Mouse (Mus musculus) MEL (cell line): ENCODE results near the gene Acss2. TPM values are rescaled to one million over a fixed set of nuclear protein-coding genes. Genes with fewer than 3 reads are reported as not detected.

Experiments
- DNase-seq: peaks from one replicate; pipeline ENCODE4 v3.0.0; 2011; ENCODE audit warnings: low read depth, low spot score
- H3K27ac ChIP-seq: 2 replicates; pipeline ENCODE4 v1.5.1; 2012; ENCODE audit warnings: low read depth, mild to moderate bottlenecking, control low read depth, low read length, moderate library complexity; ENCODE audit not compliant: control insufficient read depth
- H3K27me3 ChIP-seq, 2 experiments: fragments of 150-350 bp in 1 of 2; sonication (generic) in 1 of 2; 2 replicates each; pipeline ENCODE4 v1.6.1; 2012; ENCODE audit warnings: low read length in 2 of 2, mild to moderate bottlenecking in 2 of 2, improper control_type of control experiment in 1 of 2, moderate library complexity in 1 of 2; ENCODE audit not compliant: insufficient read depth in 2 of 2, control insufficient read depth in 1 of 2
- H3K36me3 ChIP-seq, 2 experiments: 2 replicates each; pipeline ENCODE4 v1.6.1; 2012 to 2014; ENCODE audit warnings: low read length in 2 of 2, improper control_type of control experiment in 1 of 2, inconsistent platforms in 1 of 2, mild to moderate bottlenecking in 1 of 2; ENCODE audit not compliant: insufficient read depth in 2 of 2, control insufficient read depth in 1 of 2
- H3K4me1 ChIP-seq, 2 experiments: fragments of 150-350 bp in 1 of 2; sonication (generic) in 1 of 2; 2 replicates each; pipeline ENCODE4 v1.6.1; 2012; ENCODE audit warnings: low read length in 2 of 2, improper control_type of control experiment in 1 of 2, mild to moderate bottlenecking in 1 of 2; ENCODE audit not compliant: insufficient read depth in 2 of 2, control insufficient read depth in 1 of 2
- H3K4me3 ChIP-seq, 2 experiments: fragments of 150-350 bp in 1 of 2; sonication (generic) in 1 of 2; 2 replicates each; pipeline ENCODE4 v1.5.1; 2012; ENCODE audit warnings: low read depth in 2 of 2, low read length in 2 of 2, mild to moderate bottlenecking in 2 of 2, moderate library complexity in 2 of 2, control low read depth in 1 of 2, improper control_type of control experiment in 1 of 2; ENCODE audit not compliant: control insufficient read depth in 1 of 2, insufficient read depth in 1 of 2
- H3K79me2 ChIP-seq: 2 replicates; pipeline ENCODE4 v1.6.1; 2012; ENCODE audit warnings: mild to moderate bottlenecking, low read length, moderate library complexity; ENCODE audit not compliant: control insufficient read depth, poor library complexity, insufficient read depth
- H3K9ac ChIP-seq: 2 replicates; pipeline ENCODE4 v1.6.1; 2012; ENCODE audit warnings: low read depth, mild to moderate bottlenecking, control low read depth, low read length, moderate library complexity; ENCODE audit not compliant: control insufficient read depth, poor library complexity, severe bottlenecking
- H3K9me3 ChIP-seq: fragments of 150-350 bp; sonication (generic); replicated peaks from 2 replicates; pipeline ENCODE4 v1.6.1; 2012; ENCODE audit warnings: mild to moderate bottlenecking, low read length, improper control_type of control experiment, moderate library complexity; ENCODE audit not compliant: insufficient read depth
- BHLHE40 ChIP-seq: IDR thresholded peaks from 2 replicates; pipeline ENCODE4 v1.6.1; 2012; ENCODE audit warnings: low read depth, mild to moderate bottlenecking, inconsistent platforms, low read length, improper control_type of control experiment, borderline replicate concordance
- CHD1 ChIP-seq: IDR thresholded peaks from 2 replicates; pipeline ENCODE4 v1.6.1; 2012; ENCODE audit warnings: low read depth, mild to moderate bottlenecking, inconsistent platforms, low read length, improper control_type of control experiment
- CHD2 ChIP-seq: IDR thresholded peaks from 2 replicates; pipeline ENCODE4 v1.6.1; 2011; ENCODE audit warnings: low read length, improper control_type of control experiment
- CTCF ChIP-seq, 3 experiments: IDR thresholded peaks in 2 of 3; conservative IDR thresholded peaks in 1 of 3; 2 replicates each; pipeline ENCODE4 v1.5.1; 2011 to 2012; ENCODE audit warnings: low read length in 3 of 3, low read depth in 2 of 3, mild to moderate bottlenecking in 2 of 3, improper control_type of control experiment in 1 of 3, inconsistent platforms in 1 of 3, mixed read lengths in 1 of 3, moderate library complexity in 1 of 3; ENCODE audit not compliant: control insufficient read depth in 1 of 3, insufficient read depth in 1 of 3, poor library complexity in 1 of 3, severe bottlenecking in 1 of 3
- E2F4 ChIP-seq: IDR thresholded peaks from 2 replicates; pipeline ENCODE4 v1.6.1; 2011; ENCODE audit warnings: low read depth, low read length, improper control_type of control experiment, borderline replicate concordance
- EP300 ChIP-seq, 2 experiments: IDR thresholded peaks; 2 replicates each; pipeline ENCODE4 v1.6.1; 2011; ENCODE audit warnings: improper control_type of control experiment in 2 of 2, low read length in 2 of 2, low read depth in 1 of 2, mild to moderate bottlenecking in 1 of 2
- HCFC1 ChIP-seq: IDR thresholded peaks from 2 replicates; pipeline ENCODE4 v1.6.1; 2012; ENCODE audit warnings: low read depth, mild to moderate bottlenecking, inconsistent platforms, low read length, improper control_type of control experiment, moderate library complexity
- MAX ChIP-seq: IDR thresholded peaks from 2 replicates; pipeline ENCODE4 v1.6.1; 2011; ENCODE audit warnings: low read length, improper control_type of control experiment
- MAZ ChIP-seq: IDR thresholded peaks from 2 replicates; pipeline ENCODE4 v1.6.1; 2012; ENCODE audit warnings: low read depth, mild to moderate bottlenecking, inconsistent platforms, low read length, improper control_type of control experiment
- MEF2A ChIP-seq: IDR thresholded peaks from 2 replicates; pipeline ENCODE4 v1.6.1; 2014; ENCODE audit warnings: low read depth, mild to moderate bottlenecking, inconsistent platforms, low read length, improper control_type of control experiment; ENCODE audit not compliant: poor library complexity, insufficient replicate concordance, severe bottlenecking; ENCODE audit errors: extremely low read depth
- MYC ChIP-seq: IDR thresholded peaks from 2 replicates; pipeline ENCODE4 v1.6.1; 2011; ENCODE audit warnings: low read depth, mild to moderate bottlenecking, low read length, improper control_type of control experiment, moderate library complexity
- POLR2A ChIP-seq, 2 experiments: IDR thresholded peaks; 2 replicates each; pipeline ENCODE4 v1.6.1; 2011 to 2012; ENCODE audit warnings: low read length in 2 of 2, mild to moderate bottlenecking in 2 of 2, control low read depth in 1 of 2, improper control_type of control experiment in 1 of 2, low read depth in 1 of 2, moderate library complexity in 1 of 2; ENCODE audit not compliant: control insufficient read depth in 1 of 2, insufficient read depth in 1 of 2, poor library complexity in 1 of 2
- RAD21 ChIP-seq: IDR thresholded peaks from 2 replicates; pipeline ENCODE4 v1.6.1; 2011; ENCODE audit warnings: mild to moderate bottlenecking, low read depth, low read length, improper control_type of control experiment
- SMC3 ChIP-seq: IDR thresholded peaks from 2 replicates; pipeline ENCODE4 v1.6.1; 2011; ENCODE audit warnings: low read depth, low read length, improper control_type of control experiment
- TBP ChIP-seq: IDR thresholded peaks from 2 replicates; pipeline ENCODE4 v1.8.0; 2011; ENCODE audit warnings: low read depth, low read length, improper control_type of control experiment
- UBTF ChIP-seq: IDR thresholded peaks from 2 replicates; pipeline ENCODE4 v1.6.1; 2012; ENCODE audit warnings: low read depth, mild to moderate bottlenecking, inconsistent platforms, low read length, improper control_type of control experiment, moderate library complexity, borderline replicate concordance; ENCODE audit not compliant: insufficient read depth
- USF1 ChIP-seq: IDR thresholded peaks from 2 replicates; pipeline ENCODE4 v1.6.1; 2014; ENCODE audit warnings: low read depth, mild to moderate bottlenecking, inconsistent platforms, low read length, improper control_type of control experiment, moderate library complexity
- ZC3H11A ChIP-seq: IDR thresholded peaks from 2 replicates; pipeline ENCODE4 v1.6.1; 2012; ENCODE audit warnings: low read depth, mild to moderate bottlenecking, inconsistent platforms, low read length, improper control_type of control experiment
- polyA plus RNA-seq, 2 experiments: library from polyadenylated mRNA; stranded (reverse) in 1 of 2; unstranded in 1 of 2; fragments of >175 nt in 1 of 2; fragments of >200 nt in 1 of 2; gene quantifications; 2 replicates each; pipeline versions ENCODE4 v1.2.1 to v1.2.4; 2012; ENCODE audit warnings: low replicate concordance in 2 of 2, low read depth in 1 of 2; ENCODE audit not compliant: insufficient read length in 2 of 2, insufficient read depth in 1 of 2, missing spikeins in 1 of 2
- total RNA-seq: library from RNA; depleted of rRNA; stranded (reverse); fragments of 300-350 nt; gene quantifications from 2 replicates; pipeline ENCODE4 v1.2.3, GENCODE M21; 2012

Gene Acss2
- total and polyA plus RNA-seq, 3 experiments = 2.9 to 11.0 TPM; not detected in 1

GRCm38 (mm10) chr2:155626277-155626676 is 108.5 kb downstream of the Acss2 start:
- H3K79me2 ChIP-seq = no peaks in the 10 kb centered on the region; the same call in 1 of the 2 replicates
- TF ChIP-seq CTCF (IDR thresholded peaks at IDR 0.05 in 2 of 3, conservative IDR thresholded peaks at IDR 0.05 in 1 of 3; ENCODE audit: control insufficient read depth in 1 of 3, insufficient read depth in 1 of 3, low read depth in 2 of 3, low read length in 3 of 3, poor library complexity in 1 of 3, severe bottlenecking in 1 of 3) = no peak
- DNase-seq = no peak
- H3K36me3 ChIP-seq = peaks cover 0 to 6% of the 10 kb centered on the region in 2 experiments; a peak in 2 of 4 replicates
- no peak overlapping the region for H3K9ac ChIP-seq
- H3K27me3 ChIP-seq = no peaks in the 10 kb centered on the region
- H3K4me3 ChIP-seq = no peak overlapping the region
- peaks cover 0 to 12% of the 10 kb centered on the region in 2 experiments; a peak in 2 of 4 replicates for H3K4me1 ChIP-seq
- no peaks in the 10 kb centered on the region for H3K9me3 ChIP-seq
- H3K27ac ChIP-seq = no peak overlapping the region

DNA sequence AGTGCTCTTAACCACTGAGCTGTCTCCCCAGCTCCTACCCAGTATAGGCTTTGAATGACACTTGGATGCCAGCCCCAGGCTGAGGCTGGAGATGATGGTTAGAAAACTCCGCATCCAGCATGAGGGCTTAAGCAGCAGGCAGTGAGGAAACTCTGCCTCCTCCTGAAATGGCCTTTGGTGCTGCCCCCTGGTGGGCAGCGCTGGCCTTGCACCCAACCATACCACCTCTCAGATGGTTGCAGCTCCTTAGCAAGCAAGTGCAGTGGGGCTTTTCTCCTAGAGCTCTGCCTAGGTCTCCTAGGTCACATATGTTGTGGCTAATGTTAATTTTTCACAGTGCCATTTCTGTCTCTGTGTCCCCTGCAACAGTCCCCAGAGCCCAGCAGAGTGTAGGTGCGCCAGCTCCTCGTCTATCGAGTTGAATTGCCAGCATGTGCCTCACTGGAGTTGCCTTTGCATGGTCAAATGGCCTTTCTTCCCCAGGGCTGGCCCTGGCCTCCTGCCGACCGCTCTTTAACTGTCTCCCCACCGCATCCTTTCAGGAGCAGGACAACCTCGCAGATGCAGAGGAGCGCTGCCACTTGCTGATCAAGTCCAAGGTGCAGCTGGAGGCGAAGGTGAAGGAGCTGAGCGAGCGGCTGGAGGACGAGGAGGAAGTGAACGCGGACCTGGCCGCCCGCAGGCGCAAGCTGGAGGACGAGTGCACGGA is 109.4 kb downstream of the Acss2 start:
- DNase-seq = peak; percentile 86
- Histone ChIP-seq H3K27me3 (no peaks in the 10 kb centered on the region), H3K79me2 (no peaks in the 10 kb centered on the region; the same call in 1 of the 2 replicates), H3K36me3 (peaks cover 0 to 6% of the 10 kb centered on the region in 2 experiments; a peak in 2 of 4 replicates), H3K27ac (no peak overlapping the region), H3K4me1 (peaks cover 0 to 12% of the 10 kb centered on the region in 2 experiments; a peak in 2 of 4 replicates), H3K4me3 (no peak overlapping the region), H3K9me3 (no peaks in the 10 kb centered on the region), H3K9ac (no peak overlapping the region)
- 0 out of 2 replicates have a peak, but pooled peaks have one; percentile 58 for TF ChIP-seq MYC
- TF ChIP-seq RAD21 = peak; percentile 63
- TF ChIP-seq MAZ = no peak
- TF ChIP-seq SMC3 = peak; percentile 96
- no peak for TF ChIP-seq TBP
- no peak for TF ChIP-seq CHD2
- peak; percentile 97 to 99 (median 97) for TF ChIP-seq CTCF (IDR thresholded peaks at IDR 0.05 in 2 of 3, conservative IDR thresholded peaks at IDR 0.05 in 1 of 3; ENCODE audit: control insufficient read depth in 1 of 3, insufficient read depth in 1 of 3, low read depth in 2 of 3, low read length in 3 of 3, poor library complexity in 1 of 3, severe bottlenecking in 1 of 3)
- peak; percentile 57 for TF ChIP-seq ZC3H11A
- no peak for TF ChIP-seq POLR2A (IDR thresholded peaks at IDR 0.05; ENCODE audit: control insufficient read depth in 1 of 2, insufficient read depth in 1 of 2, low read depth in 1 of 2, low read length in 2 of 2, poor library complexity in 1 of 2)
- TF ChIP-seq MAX = peak; percentile 15; the same call in 1 of the 2 replicates
- no peak for TF ChIP-seq BHLHE40

- H3K9me3 ChIP-seq = no peaks in the 10 kb centered on the region
- H3K27ac ChIP-seq = no peak overlapping the region
- H3K9ac ChIP-seq = no peak overlapping the region
- no peak overlapping the region for H3K4me3 ChIP-seq
- H3K36me3 ChIP-seq = peaks cover 0 to 6% of the 10 kb centered on the region in 2 experiments; a peak in 2 of 4 replicates
- no peaks in the 10 kb centered on the region for H3K27me3 ChIP-seq
- no peaks in the 10 kb centered on the region; the same call in 1 of the 2 replicates for H3K79me2 ChIP-seq
- peaks cover 0 to 12% of the 10 kb centered on the region in 2 experiments; a peak in 2 of 4 replicates for H3K4me1 ChIP-seq
- TF ChIP-seq E2F4 (no peak), CHD2 (no peak), SMC3 (no peak), EP300 (IDR thresholded peaks at IDR 0.05; ENCODE audit: low read depth in 1 of 2, low read length in 2 of 2) (no peak), MEF2A (no peak), ZC3H11A (no peak), HCFC1 (no peak), USF1 (no peak), CTCF (IDR thresholded peaks at IDR 0.05 in 2 of 3, conservative IDR thresholded peaks at IDR 0.05 in 1 of 3; ENCODE audit: control insufficient read depth in 1 of 3, insufficient read depth in 1 of 3, low read depth in 2 of 3, low read length in 3 of 3, poor library complexity in 1 of 3, severe bottlenecking in 1 of 3) (no peak), UBTF (no peak), CHD1 (no peak)
- no peak for DNase-seq
Measured at GRCm38 (mm10) chr2:155628112-155628511, 110.4 kb downstream of the Acss2 start.
